Mouse (Mus musculus) left cerebral cortex, adult 2 months (tissue): ENCODE measurements at regions not wholly inside any gene's neighbourhood (a gene's known extent, or its start where the extent isn't known, plus 50 kb on each side); places are given as distances from the start of the nearest gene placed in this dataset.

Experiments used
- DNase-seq, 2 experiments: peaks; one replicate each; pipeline ENCODE4 v3.0.0; 2021 to 2022; ENCODE audit warnings: low spot score in 2 of 2, mixed read lengths in 1 of 2; ENCODE audit errors: extremely low spot score in 1 of 2
- H3K27ac ChIP-seq: fragments of 200-600 bp; 2 replicates; pipeline ENCODE4 v1.8.1; 2022
- H3K4me3 ChIP-seq: fragments of 200-600 bp; 2 replicates; pipeline ENCODE4 v1.8.1; 2022
- CTCF ChIP-seq: fragments of 200-600 bp; IDR thresholded peaks from 2 replicates; pipeline ENCODE4 v1.8.1; 2022; ENCODE audit warnings: antibody characterized with exemption, mild to moderate bottlenecking, moderate library complexity
- intact Hi-C: fragments of 180-260 bp; cut with DNase I; formaldehyde crosslinking; loops from one replicate; pipeline ENCODE4 v1.15.1; 2025

GRCm38 (mm10) chr9:101640598-101640997 is 221.0 kb upstream of the 9630041A04Rik start:
- intact Hi-C loops = no loop called here
- no peak for DNase-seq
- H3K27ac ChIP-seq = no peak overlapping the region
- H3K4me3 ChIP-seq = no peak overlapping the region
- TF ChIP-seq CTCF = no peak

DNA sequence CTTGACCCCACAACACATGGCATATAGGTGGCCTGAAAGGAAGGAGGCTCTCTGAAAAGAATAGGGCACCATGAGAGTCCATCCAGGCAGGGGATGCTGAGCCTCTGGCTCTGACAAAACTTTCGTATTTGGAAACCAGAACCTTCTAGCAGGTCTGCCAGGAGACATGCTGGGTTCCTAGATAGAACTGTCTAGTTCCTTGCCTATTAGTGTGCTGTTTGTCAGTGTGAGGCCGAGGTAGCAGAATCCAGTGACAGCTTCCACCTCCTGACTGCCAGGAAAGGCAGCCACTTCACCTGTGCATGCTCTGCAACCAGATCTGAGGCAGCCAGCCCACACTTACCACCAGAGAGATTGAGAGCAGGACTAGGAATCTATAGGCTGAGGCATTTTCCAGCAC is 245.4 kb upstream of the 9630041A04Rik start:
- no peak for DNase-seq
- TF ChIP-seq CTCF = no peak
- Histone ChIP-seq H3K4me3 (no peak overlapping the region), H3K27ac (no peak overlapping the region)
- intact Hi-C loops = loop anchor here (5.0 kb wide), 1 partner anchor 631 kb away; no protein-coding TSS in a partner anchor

DNA sequence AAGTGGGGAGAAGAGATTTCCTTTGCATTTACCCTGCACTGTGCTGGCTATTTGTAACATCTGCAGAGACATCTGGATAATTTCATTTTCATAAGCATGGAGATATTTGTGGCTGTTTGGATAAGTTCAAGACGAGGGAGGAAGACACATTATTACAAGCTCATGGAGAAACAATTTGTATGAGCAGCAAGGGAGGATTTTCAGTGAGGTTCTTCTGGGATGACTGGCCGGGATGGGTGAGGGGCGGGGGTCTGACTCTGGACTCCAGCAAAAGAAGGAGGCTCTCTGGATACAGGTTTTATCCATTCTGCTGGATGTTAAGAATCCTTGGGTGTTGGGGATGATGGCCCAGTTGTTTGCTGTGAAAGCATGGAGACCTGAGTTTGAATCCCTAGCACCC is 246.5 kb upstream of the 9630041A04Rik start:
- no peak for TF ChIP-seq CTCF
- Histone ChIP-seq H3K4me3 (no peak overlapping the region), H3K27ac (no peak overlapping the region)
- no peak for DNase-seq
- intact Hi-C loops = loop anchor here (5.0 kb wide), 1 partner anchor 632 kb away; no protein-coding TSS in a partner anchor

- H3K27ac ChIP-seq = no peak overlapping the region
- DNase-seq = no peak
- TF ChIP-seq CTCF = no peak
- intact Hi-C loops = no loop called here
- H3K4me3 ChIP-seq = no peak overlapping the region
These were observed 247.7 kb upstream of the 9630041A04Rik start for GRCm38 (mm10) chr9:101613933-101614332.

- no peak for DNase-seq
- TF ChIP-seq CTCF = no peak
- intact Hi-C loops = no loop called here
- no peak overlapping the region for H3K27ac ChIP-seq
- no peak overlapping the region for H3K4me3 ChIP-seq
These were observed 248.2 kb upstream of the 9630041A04Rik start for GRCm38 (mm10) chr9:101613471-101613870.

- DNase-seq = no peak
- Histone ChIP-seq H3K4me3 (no peak overlapping the region), H3K27ac (no peak overlapping the region)
- intact Hi-C loops = no loop called here
- no peak for TF ChIP-seq CTCF
These were observed 248.7 kb upstream of the 9630041A04Rik start for GRCm38 (mm10) chr9:101612971-101613370.

DNA sequence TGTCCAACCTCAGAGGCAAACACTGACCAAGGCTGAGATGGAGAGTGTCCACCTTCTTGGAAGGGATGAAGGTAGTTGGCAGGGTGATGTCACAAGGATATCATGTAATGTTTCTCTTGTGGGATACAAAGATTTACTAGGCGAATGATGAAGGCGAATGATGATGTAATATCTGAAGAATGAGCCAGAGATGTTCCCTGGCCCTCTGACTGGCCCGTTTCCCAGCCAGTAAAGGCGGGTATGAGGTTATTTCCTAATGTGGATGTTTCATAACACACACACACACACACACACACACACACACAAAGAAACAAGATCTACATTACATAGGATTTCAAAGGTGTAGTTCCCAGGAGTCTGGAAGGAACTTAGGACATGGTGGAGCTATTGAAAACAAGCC is 249.1 kb upstream of the 9630041A04Rik start:
- no peak for TF ChIP-seq CTCF
- Histone ChIP-seq H3K4me3 (no peak overlapping the region), H3K27ac (no peak overlapping the region)
- no peak for DNase-seq
- intact Hi-C loops = no loop called here

DNA sequence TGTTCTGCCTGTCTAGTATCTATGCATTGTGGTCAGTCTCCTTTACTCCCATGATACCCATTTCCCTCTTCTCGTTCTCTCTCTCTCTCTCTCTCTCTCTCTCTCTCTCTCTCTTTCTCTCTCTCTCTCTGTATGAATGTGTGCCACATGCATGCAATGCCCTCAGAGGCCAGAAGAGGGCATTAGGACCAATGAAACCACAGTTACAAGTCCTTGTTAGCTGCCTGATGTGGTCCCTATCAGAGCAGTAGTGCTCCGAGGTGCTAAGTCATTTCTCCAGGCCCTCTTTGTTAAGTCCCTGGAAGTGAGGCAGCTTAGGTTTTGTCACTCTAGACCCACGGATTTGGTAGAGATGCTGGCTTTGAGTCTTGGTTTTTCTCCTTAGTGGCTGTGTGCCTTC is 250.2 kb upstream of the 9630041A04Rik start:
- Histone ChIP-seq H3K4me3 (no peak overlapping the region), H3K27ac (no peak overlapping the region)
- intact Hi-C loops = no loop called here
- DNase-seq = no peak
- TF ChIP-seq CTCF = peak; percentile 27; the same call in 1 of the 2 replicates

- TF ChIP-seq CTCF = no peak
- H3K4me3 ChIP-seq = no peak overlapping the region
- intact Hi-C loops = no loop called here
- no peak for DNase-seq
- no peak overlapping the region for H3K27ac ChIP-seq
These were observed 250.7 kb upstream of the 9630041A04Rik start for GRCm38 (mm10) chr9:101610806-101611443.

GRCm38 (mm10) chr9:101610338-101610737 is 251.3 kb upstream of the 9630041A04Rik start:
- no peak for DNase-seq
- TF ChIP-seq CTCF = no peak
- H3K4me3 ChIP-seq = no peak overlapping the region
- no peak overlapping the region for H3K27ac ChIP-seq
- intact Hi-C loops = no loop called here

DNA sequence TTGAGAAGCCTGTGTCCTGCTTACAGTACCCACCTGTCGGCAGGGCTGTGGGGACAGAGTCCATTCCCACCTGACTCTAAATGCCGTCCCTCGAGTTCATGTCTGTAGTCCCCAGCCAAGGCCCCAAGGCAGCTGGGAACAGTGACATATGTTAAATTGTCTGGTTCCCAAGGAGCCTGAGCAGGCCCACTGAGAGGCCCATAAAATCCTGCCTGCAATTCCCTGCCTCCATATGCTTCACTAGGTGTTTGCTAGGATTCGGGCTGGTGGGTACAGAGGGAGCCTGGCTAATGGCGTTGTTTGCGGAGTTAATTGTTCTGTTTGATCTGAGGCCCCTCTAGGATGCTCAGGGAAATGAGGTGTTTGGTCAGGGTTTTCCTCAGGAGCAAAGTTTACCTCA is 258.8 kb upstream of the 9630041A04Rik start:
- no peak for TF ChIP-seq CTCF
- Histone ChIP-seq H3K4me3 (no peak overlapping the region), H3K27ac (no peak overlapping the region)
- intact Hi-C loops = no loop called here
- DNase-seq = no peak

GRCm38 (mm10) chr9:101596898-101597297 is 264.7 kb upstream of the 9630041A04Rik start:
- Histone ChIP-seq H3K27ac (no peak overlapping the region), H3K4me3 (no peak overlapping the region)
- TF ChIP-seq CTCF = no peak
- no peak for DNase-seq
- intact Hi-C loops = no loop called here

DNA sequence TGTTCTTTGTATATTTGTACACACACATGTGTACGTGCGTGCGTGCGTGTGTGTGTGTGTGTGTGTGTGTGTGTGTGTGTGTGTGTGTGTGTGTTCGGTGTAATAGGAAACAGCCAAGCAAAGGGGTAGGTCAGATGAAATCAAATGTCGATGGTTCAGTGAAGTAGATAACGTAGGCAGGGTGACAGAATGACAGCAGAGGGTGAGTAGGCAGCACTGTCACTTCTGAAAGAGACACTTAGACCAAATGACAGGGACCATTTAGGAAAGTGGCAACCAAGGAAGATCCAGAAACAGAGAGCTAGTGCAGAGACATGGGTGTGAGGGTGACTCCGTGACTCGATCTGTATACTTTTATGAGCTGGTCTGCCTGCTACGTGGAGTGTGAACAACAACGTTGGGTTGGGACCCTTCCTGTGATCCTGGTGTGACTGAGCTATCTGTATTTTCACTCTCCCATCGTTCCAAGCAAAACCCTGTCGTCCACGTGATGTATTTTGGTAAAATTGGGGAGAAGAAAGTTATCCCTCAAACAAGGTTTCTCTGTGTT is 266.5 kb upstream of the 9630041A04Rik start:
- no peak overlapping the region for H3K4me3 ChIP-seq
- intact Hi-C loops = no loop called here
- DNase-seq = no peak
- TF ChIP-seq CTCF = no peak
- H3K27ac ChIP-seq = no peak overlapping the region
